Mouse (Mus musculus) neural tube, embryonic 14.5 days (tissue): ENCODE results near the gene Shmt1. TPM values are rescaled to one million over a fixed set of nuclear protein-coding genes. Genes with fewer than 3 reads are reported as not detected.

Experiments used
- ATAC-seq: fragments of 200-750 bp; cut with Nextera tagmentation; 2 replicates; pipeline ENCODE4 v1.8.0; 2017; ENCODE audit warnings: low read depth, mild to moderate bottlenecking, moderate TSS enrichment, moderate library complexity
- H3K27ac ChIP-seq: fragments of 300-500 bp; sonication (generic); 2 replicates; pipeline ENCODE4 v1.5.1; 2014; ENCODE audit warnings: low read depth, mild to moderate bottlenecking, control low read depth, low read length, moderate library complexity, mixed read lengths
- H3K27me3 ChIP-seq: fragments of 300-500 bp; sonication (generic); 2 replicates; pipeline ENCODE4 v1.6.1; 2014; ENCODE audit warnings: low read length; ENCODE audit not compliant: control insufficient read depth, insufficient read depth
- H3K36me3 ChIP-seq: fragments of 300-500 bp; sonication (generic); 2 replicates; pipeline ENCODE4 v1.6.1; 2014; ENCODE audit warnings: low read length, mixed read lengths; ENCODE audit not compliant: control insufficient read depth, insufficient read depth
- H3K4me1 ChIP-seq: fragments of 300-500 bp; sonication (generic); 2 replicates; pipeline ENCODE4 v1.6.1; 2014; ENCODE audit warnings: low read length; ENCODE audit not compliant: control insufficient read depth, insufficient read depth
- H3K4me2 ChIP-seq: fragments of 300-500 bp; sonication (generic); 2 replicates; pipeline ENCODE4 v1.6.1; 2014; ENCODE audit warnings: mild to moderate bottlenecking, low read depth, low read length, control low read depth
- H3K4me3 ChIP-seq: fragments of 300-500 bp; sonication (generic); 2 replicates; pipeline ENCODE4 v1.5.1; 2014; ENCODE audit warnings: low read depth, low read length, control low read depth, mixed read lengths
- H3K9ac ChIP-seq: fragments of 300-500 bp; sonication (generic); replicated peaks from 2 replicates; pipeline ENCODE4 v1.6.1; 2014; ENCODE audit warnings: low read depth, mild to moderate bottlenecking, control low read depth, low read length, mixed read lengths
- H3K9me3 ChIP-seq: fragments of 300-500 bp; sonication (generic); 2 replicates; pipeline ENCODE4 v1.6.1; 2016; ENCODE audit warnings: low read length; ENCODE audit not compliant: control insufficient read depth
- WGBS: fragments of 180-500 bp; shearing (Covaris S2); extraction: QIAGEN DNeasy Blood & Tissue Kit; methylation state at CpG from one replicate; pipeline ENCODE4 v1.1.7; 2014; 5-methylcytosine and 5-hydroxymethylcytosine counted together
- polyA plus RNA-seq: library from polyadenylated mRNA; unstranded; fragments of >200 nt; fragmentation: Nextera tagmentation; extraction: Ambion mirVana; gene quantifications from 2 replicates; pipeline ENCODE4 v1.2.1, GENCODE M21; 2014

Gene Shmt1
- polyA plus RNA-seq, 1 experiment from 2014 or later, result 4.7 TPM

DNA sequence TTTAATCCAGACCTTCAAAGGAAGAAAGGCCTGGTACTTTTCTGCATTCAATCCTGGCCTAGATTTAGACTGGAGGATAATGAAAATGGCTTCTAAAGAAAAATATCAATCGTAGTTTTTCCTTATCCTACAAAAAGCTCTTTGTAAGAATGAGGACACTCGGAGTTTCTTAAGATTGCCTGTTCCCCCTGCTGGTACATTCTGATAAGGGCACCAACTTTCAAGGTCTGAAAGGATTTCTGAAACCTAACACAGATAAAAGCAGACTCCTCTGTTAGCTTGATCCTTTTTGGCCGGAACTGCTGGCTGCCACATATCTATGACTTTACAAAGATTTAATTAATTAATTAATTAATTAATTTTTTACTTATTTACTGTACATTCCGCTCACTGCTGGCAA lies 44.5 kb downstream of the Shmt1 start:
- Histone ChIP-seq H3K27ac (no peak overlapping the region), H3K9me3 (no peaks in the 10 kb centered on the region), H3K9ac (no peak overlapping the region), H3K4me1 (no peaks in the 10 kb centered on the region), H3K36me3 (no peaks in the 10 kb centered on the region), H3K4me2 (no peak overlapping the region), H3K27me3 (no peaks in the 10 kb centered on the region), H3K4me3 (no peak overlapping the region)
- no peak for ATAC-seq
- WGBS, result 96% methylated on average over 4 of the region's 4 CpGs

GRCm38 (mm10) chr11:60761681-60762080 lies 49.8 kb downstream of the Shmt1 start:
- H3K4me1 ChIP-seq, result no peaks in the 10 kb centered on the region
- H3K9ac ChIP-seq, result no peak overlapping the region
- no peak overlapping the region for H3K27ac ChIP-seq
- no peaks in the 10 kb centered on the region for H3K9me3 ChIP-seq
- H3K36me3 ChIP-seq, result peaks cover 4% of the 10 kb centered on the region; the same call in 1 of the 2 replicates
- no peaks in the 10 kb centered on the region for H3K27me3 ChIP-seq
- H3K4me3 ChIP-seq, result no peak overlapping the region
- 97% methylated on average over 3 of the region's 3 CpGs for WGBS
- no peak for ATAC-seq
- H3K4me2 ChIP-seq, result no peak overlapping the region

- H3K4me3 ChIP-seq, result no peak overlapping the region
- H3K27ac ChIP-seq, result no peak overlapping the region
- ATAC-seq, result no peak
- no peaks in the 10 kb centered on the region for H3K4me1 ChIP-seq
- peaks cover 21% of the 10 kb centered on the region; the same call in 1 of the 2 replicates for H3K36me3 ChIP-seq
- no peak overlapping the region for H3K4me2 ChIP-seq
- 96% methylated on average over 7 of the region's 7 CpGs for WGBS
- H3K9me3 ChIP-seq, result no peaks in the 10 kb centered on the region
- no peaks in the 10 kb centered on the region for H3K27me3 ChIP-seq
- no peak overlapping the region for H3K9ac ChIP-seq
These were observed 55.9 kb downstream of the Shmt1 start for GRCm38 (mm10) chr11:60755570-60755969.

GRCm38 (mm10) chr11:60740321-60740720 lies 71.2 kb downstream of the Shmt1 start:
- peaks cover 35% of the 10 kb centered on the region for H3K36me3 ChIP-seq
- no peak for ATAC-seq
- H3K4me3 ChIP-seq, result no peak overlapping the region
- H3K9ac ChIP-seq, result no peak overlapping the region
- 77% methylated on average over 3 of the region's 3 CpGs for WGBS
- H3K9me3 ChIP-seq, result no peaks in the 10 kb centered on the region
- no peaks in the 10 kb centered on the region for H3K27me3 ChIP-seq
- no peak overlapping the region for H3K4me2 ChIP-seq
- H3K4me1 ChIP-seq, result no peaks in the 10 kb centered on the region
- no peak overlapping the region for H3K27ac ChIP-seq

Other genes with a start within 250 kb of the Shmt1 start
- gene Llgl1, start 112.0 kb downstream of the Shmt1 start, polyA plus RNA-seq, result 35.6 and 42.8 TPM in 2 replicates
- 52.9 and 62.7 TPM in 2 replicates for gene Flii, start 84.5 kb downstream of the Shmt1 start, polyA plus RNA-seq
- 23.1 and 25.6 TPM in 2 replicates for gene Mief2, start 83.3 kb downstream of the Shmt1 start, polyA plus RNA-seq
- gene Top3a, start 34.4 kb downstream of the Shmt1 start, polyA plus RNA-seq, result 6.5 and 9.2 TPM in 2 replicates
- 8.0 and 8.3 TPM in 2 replicates for gene Smcr8, start 34.2 kb downstream of the Shmt1 start, polyA plus RNA-seq
- gene Dhrs7b, start 18.9 kb upstream of the Shmt1 start, polyA plus RNA-seq, result 33.2 and 34.6 TPM in 2 replicates
- gene Tmem11, start 67.6 kb upstream of the Shmt1 start, polyA plus RNA-seq, result 61.2 and 62.8 TPM in 2 replicates
- gene Natd1, start 103.0 kb upstream of the Shmt1 start, polyA plus RNA-seq, result 29.0 and 33.1 TPM in 2 replicates
- 22.5 and 28.9 TPM in 2 replicates for gene Map2k3, start 120.3 kb upstream of the Shmt1 start, polyA plus RNA-seq
- 2.7 and 4.1 TPM in 2 replicates for gene Kcnj12, start 210.8 kb upstream of the Shmt1 start, polyA plus RNA-seq